Mouse (Mus musculus) mature B cell (primary cell): Measurements from ENCODE around the gene Gm20431.

Source experiments
- in situ Hi-C: fragments of 300-500 bp; cut with MboI; formaldehyde crosslinking; loops from 2 replicates; pipeline ENCODE4 v1.14.3; 2019

The Gm20431 gene

DNA sequence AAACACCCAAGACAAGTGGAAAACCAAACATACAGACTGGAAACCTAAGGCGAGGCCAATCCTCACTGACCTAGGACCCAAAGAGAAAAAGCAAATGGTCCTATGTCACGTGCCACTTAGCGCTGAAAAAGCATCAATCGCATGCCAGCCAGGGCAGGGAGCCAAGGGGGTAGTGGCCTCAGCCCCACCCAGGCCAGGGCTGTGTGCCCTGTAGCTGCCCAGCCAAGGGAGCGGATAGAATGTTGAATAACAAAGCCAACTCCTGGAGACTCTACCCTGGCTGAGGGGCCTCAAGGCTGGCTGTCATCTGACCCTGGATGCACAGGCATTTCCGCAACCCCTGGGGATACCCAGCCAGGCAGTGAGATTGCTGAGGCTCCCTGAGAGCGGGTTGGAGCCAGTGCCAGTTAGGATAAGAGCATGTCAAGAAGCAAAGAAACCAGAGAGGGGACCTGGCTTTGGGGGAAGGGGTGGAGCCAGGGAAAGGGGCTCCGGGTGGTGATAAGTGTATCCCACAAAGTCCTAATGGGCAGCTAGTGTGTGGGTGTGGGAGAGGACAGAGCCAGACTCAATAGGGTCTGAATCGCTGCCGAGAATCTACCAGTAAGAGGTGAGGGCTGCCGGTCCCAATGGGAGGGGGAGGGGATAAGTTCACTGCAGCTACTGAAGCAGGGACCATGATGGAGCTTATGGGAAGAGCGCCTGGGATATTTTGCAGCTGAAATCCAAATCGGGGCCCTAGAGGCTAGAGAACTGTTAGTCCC, 1.3 kb downstream of the Gm20431 start:
- in situ Hi-C loops: no loop called here

DNA sequence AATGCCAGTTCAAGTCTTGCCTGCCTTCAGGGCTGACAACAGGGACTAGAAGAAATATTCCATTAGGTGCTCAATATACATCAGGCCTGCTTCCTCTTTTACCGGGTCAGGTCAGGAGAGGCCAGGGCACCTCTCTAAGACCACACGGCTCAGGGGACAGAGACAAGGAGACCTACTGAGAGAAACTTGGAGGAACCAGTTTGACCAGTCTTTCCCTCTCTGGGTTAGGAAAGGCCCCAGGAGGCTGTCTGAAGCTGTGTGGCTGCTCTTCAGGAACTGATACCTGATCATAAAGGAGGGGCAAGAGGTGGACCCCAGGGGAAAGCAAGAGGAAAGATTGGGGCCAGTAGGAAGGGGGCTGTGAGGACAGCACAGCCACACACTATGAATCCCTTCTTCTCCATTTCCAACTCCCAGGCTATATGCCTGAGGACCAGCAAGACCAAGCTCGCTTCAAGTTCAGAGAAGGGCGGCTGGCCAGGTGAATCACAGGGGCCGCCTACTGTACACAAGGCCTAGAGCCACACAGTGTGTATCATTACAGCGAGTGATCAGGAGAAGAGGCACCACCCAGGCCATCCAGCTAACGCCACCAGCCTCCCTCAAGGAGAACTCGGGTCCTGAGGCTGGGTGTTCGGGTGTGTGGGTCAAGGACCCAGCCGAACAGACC, 2.0 kb downstream of the Gm20431 start:
- in situ Hi-C loops: no loop called here

DNA sequence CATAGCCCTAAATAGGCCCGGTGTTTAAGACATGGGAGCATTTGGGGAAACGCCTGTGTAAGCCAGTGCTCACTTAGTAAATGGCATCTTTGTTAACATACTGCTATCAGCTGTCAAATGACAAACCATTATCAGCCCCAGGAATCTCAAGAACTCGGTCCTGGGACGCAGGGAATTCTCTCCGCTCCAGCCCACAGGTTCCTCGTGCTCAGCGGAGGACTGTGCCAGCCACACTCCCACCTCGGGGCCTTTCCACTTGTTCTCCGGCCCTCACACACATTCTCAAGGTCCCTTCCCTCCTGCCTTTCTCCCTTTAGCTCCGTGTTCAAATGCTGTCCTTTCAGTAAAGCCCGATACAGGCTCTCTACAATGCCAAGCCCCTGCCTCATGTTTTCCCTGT, 2.6 kb downstream of the Gm20431 start:
- in situ Hi-C loops: no loop called here

GRCm38 (mm10) chr2:167657973-167658372, 3.3 kb downstream of the Gm20431 start:
- in situ Hi-C loops: no loop called here

DNA sequence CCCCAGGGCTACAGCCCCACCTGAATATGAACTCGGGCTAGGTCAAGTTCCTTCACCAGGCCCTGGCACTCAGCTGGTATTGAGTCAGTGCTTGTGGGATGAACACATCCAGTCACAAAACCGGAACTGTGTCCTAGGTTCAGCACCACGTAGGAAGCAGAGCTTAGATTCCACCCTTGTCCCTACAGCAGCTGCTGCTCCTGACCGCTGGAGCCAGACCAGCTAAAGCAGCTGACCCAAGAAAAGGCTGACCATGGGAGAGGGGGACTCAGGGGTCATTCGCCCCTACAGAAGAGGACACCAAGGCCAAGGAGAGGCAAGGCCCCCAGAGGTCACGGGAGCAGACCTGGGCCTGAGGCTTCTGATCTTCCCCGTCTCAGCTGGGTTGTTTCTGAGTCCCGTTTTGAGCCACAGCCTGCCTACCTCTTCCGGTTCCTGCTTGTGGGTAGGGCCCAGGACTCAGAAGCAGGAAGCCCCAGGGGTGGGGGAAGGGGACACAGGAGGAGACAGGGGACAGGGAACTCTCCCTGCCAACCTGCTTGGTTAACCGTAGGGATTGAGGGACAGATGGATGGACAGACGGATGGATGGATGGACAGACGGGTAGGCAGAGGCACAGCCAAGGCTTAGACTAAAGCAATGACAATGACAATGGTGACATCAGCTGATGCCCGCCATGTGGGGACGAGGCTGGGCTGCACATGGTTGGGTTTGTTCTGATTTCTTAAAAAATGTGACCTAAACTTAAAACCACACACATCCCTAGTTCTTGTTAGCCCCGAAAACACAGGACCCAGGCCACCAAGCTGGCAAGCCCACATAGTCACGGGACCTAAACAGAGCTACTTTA, 4.4 kb downstream of the Gm20431 start:
- in situ Hi-C loops: no loop called here

GRCm38 (mm10) chr2:167654911-167655600, 6.2 kb downstream of the Gm20431 start:
- in situ Hi-C loops: no loop called here

DNA sequence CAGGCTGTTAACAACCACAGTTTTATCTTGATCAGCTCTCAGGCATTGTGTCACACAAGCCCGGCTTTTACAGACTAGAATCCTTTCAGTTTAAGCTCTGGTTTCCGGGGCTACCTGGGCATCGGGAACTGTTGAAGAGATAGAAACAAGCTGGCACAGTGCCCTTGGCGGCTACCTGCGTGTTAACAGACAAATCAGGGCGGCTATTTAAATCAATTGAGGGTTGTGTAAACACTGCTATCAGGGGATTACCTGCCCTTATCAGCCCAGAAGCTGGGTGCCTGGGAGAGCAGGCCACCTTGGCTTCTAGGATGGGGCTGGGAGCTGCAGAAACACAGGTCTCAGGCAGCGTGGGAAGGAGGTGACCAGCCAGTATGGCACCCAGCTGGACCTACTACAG, 8.6 kb downstream of the Gm20431 start:
- in situ Hi-C loops: no loop called here

- in situ Hi-C loops: no loop called here
Observed at GRCm38 (mm10) chr2:167651622-167652021, 9.7 kb downstream of the Gm20431 start.

DNA sequence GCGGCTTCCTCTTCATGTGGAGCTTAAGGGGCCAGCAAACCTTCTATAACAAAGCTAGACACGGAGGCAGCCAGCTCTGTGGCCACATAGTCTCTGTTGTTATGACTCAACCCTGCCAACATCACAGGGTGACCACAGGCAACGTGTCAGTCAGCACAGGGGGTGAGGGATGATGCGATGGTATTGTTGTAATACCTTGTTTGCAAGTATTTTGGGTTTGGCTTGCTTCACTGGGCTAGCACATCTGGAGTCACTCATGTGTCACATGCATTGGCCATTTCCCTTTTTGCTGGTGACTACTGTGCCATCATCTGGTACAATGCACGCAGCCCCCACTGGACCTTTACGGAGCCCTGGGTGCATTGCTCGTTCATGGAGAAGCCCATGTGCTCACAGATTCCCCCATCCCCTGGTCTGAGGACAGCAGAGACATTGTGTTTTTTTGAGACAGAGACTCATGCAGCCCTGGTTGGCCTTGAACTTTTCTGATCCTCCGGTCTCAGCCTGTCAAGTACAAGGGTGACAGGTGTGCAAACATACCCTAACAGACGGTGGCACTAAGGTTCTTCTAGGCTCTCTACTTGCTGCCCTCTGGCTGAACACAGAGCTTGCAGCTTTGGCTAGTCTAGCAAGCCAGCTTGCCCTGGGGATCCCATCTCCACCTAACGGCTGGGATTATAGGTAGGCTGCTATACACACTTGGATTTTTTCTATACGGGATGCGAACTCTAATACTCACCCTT, 11.8 kb downstream of the Gm20431 start:
- in situ Hi-C loops: no loop called here

DNA sequence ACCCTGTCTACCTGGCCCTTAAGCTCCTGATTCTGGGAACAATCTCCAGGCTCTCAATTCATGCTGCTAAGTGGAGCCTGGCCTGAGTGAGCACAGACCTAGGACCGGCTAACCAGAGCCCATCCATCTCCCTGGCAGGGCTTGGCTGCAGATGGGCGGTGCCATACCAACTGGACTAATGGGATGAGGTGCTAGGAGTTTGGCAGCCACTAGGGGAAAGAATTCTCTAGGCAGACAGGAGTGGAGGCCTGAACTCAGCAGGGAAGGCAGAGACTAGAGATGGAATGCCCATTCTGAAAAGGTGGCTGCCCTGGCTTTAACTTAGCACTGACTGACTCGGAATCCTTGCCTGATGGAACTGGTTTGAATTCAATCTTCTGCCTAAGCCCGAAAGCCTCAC, 14.9 kb downstream of the Gm20431 start:
- in situ Hi-C loops: no loop called here

- in situ Hi-C loops: loop anchor here (5.0 kb wide), 1 partner anchor 34 kb away; no protein-coding TSS in a partner anchor
Observed at GRCm38 (mm10) chr2:167643356-167644052, 17.8 kb downstream of the Gm20431 start.

- in situ Hi-C loops: loop anchor here (5.0 kb wide), 1 partner anchor 35 kb away; no protein-coding TSS in a partner anchor
Observed at GRCm38 (mm10) chr2:167642164-167642563, 19.1 kb downstream of the Gm20431 start.

DNA sequence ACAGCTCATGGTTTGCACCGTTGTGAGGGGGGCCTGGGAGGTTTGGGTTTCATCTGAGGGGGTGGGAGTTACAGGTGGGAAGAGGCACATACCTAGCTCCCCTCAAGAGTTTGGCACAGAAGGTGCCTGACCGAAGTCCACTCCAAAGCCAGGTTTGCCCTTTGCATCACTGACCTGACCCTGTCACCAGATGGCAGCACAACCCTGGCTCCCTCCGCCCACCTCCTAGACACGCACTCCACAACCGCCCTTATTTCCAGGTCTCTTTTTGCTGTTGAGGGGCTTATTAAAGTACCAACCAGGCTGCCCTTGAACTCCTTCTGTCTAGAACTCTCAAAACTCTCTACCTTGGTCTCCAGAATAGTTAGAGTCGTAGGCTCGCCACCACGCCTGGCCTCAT, 20.0 kb downstream of the Gm20431 start:
- in situ Hi-C loops: loop anchor here (5.0 kb wide), 1 partner anchor 36 kb away; no protein-coding TSS in a partner anchor

GRCm38 (mm10) chr2:167640279-167640678, 21.0 kb downstream of the Gm20431 start:
- in situ Hi-C loops: loop anchor here (5.0 kb wide), 1 partner anchor 37 kb away; no protein-coding TSS in a partner anchor

DNA sequence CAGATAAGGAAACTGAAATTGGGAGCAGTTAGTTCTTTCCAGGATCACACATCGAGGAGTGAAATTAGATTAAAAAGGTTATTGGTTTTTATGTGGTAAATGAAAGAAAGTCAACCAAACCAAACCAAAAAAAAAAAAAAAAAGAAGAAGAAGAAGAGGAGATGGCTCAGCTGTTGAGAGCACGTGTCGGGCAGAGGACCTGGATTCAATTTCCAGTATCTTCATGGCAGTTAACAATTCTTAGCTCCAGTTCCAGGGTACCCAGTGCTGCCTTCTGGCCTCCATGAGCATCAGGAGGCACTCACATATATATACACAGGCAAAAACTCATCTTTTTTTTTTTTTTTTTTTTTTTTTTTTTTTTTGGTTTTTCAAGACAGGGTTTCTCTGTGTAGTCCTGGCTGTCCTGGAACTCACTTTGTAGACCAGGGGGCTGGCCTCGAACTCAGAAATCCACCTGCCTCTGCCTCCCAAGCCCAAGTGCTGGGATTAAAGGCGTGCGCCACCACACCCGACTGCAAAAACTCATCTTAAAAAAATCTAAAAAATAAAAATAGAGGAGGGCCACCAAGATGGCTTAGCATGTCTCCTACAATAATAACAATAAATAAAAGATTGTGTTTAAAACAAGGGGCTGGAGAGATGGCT, 26.3 kb downstream of the Gm20431 start:
- in situ Hi-C loops: no loop called here

DNA sequence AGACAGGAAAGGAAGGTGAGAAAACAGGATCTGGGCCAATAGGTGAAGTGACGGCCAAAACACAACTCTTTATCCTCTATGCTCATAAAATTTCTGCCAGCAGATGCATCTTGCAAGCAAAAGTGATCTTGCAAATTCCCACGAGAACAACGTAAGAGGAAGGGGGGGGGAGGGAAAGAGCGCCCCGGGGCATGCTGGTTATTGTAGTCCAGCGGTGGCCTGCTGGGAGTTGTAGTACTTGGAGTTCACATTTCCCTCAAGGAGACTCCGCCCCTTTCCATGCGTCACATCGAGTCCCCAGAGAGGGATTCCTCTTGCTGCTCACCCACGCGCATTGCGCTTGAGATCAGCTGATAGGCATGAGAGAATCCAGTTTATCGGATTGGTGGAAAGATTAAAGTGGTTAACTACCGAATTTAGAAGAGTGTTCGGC, 26.9 kb downstream of the Gm20431 start:
- in situ Hi-C loops: no loop called here

GRCm38 (mm10) chr2:167633537-167633872, 27.8 kb downstream of the Gm20431 start:
- in situ Hi-C loops: no loop called here

DNA sequence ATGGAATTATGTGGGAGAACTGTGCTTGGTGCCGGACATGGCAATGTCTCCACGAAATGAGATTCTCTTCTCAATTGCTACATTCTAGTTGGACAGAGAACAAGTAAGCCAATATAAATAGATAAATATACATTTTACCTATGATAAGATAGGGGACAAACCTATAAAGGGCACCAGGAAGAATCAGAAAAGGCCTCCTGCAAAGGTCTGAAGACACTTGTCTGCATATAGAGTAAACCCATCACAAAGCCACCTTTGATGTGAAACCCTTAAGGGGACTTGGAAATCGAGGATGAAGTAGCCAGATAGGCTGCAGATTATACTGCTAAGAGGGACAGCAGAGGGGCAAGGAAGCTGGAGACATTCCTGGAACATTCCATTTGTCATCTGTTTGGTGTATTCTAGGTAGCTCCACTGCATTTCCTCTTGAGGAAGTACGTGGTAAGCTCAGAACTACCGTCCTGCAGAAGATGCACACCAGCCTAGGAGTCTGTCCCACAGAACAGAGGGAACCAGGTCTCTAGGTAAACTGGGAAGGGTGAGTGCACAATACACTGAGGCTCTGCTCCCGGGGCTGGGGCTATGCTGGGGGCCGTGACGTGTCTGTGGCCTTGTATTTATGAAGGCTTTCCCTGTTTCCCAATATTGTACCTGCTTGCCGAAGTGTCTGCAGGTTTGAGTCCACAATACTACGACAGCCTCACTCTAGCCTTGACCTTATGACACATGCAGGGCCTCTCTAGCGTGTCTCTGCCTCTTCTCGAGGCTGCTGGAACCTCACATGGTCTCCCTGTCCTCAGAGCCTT, 28.4 kb downstream of the Gm20431 start:
- in situ Hi-C loops: no loop called here
